22 mouse cellular contexts compared by ENCODE assay signal in genomic region chr4:83030097-83030496, GRCm38 (mm10). TPM values are rescaled to one million over a fixed set of nuclear protein-coding genes. Genes with fewer than 3 reads are reported as not detected.
A peak's percentile ranks its signal among the peaks of the same experiment; 100 is the strongest.
DNase-seq lines count a peak whose midpoint lies in the region; ATAC-seq lines count a peak whose summit lies in the region.
"Had no signal": no experiment of that assay in that cellular context is flagged by ENCODE, and none has a peak within 500 bp of the region (broad histone marks: within the 10 kb centered on the region; RNA-seq: fewer than 3 reads in every experiment).

No protein-coding gene starts in this region.

- no peak overlapping the region for H3K9ac ChIP-seq in kidney, embryonic 14.5 days (ENCODE audit: low read depth, low read length)
- H3K9ac ChIP-seq: embryonic facial prominence, embryonic 12.5 days; forebrain, embryonic 13.5 days; forebrain, embryonic 15.5 days; forebrain, postnatal 0 days had no signal

- 76% methylated on average over 6 of the region's 6 CpGs for WGBS in kidney, embryonic 14.5 days

- DNase-seq in frontal cortex, postnatal 25 days (ENCODE audit: low spot score in 2 of 2): no peak
- DNase-seq in left cerebral cortex, adult 11 months (ENCODE audit: low spot score): peak; percentile 4
- no peak for DNase-seq in left cerebral cortex, adult 8-10 months (ENCODE audit: low spot score in 2 of 2)
- DNase-seq in right cerebral cortex, adult 18-20 months: peak; percentile 9
- no peak for DNase-seq in right cerebral cortex, postnatal 10 days (ENCODE audit: low spot score in 2 of 2)
- DNase-seq in telencephalon, adult 2 months (ENCODE audit: low read depth, low spot score): peak; percentile 60
- DNase-seq: adrenal gland, adult 8-10 months; adrenal gland, postnatal 25 days; cerebellum, adult 11-12 months; cerebellum, adult 2 months; cerebellum, adult 9-10 months; cerebellum, postnatal 10 days; cerebellum, postnatal 25 days; forebrain, postnatal 0 days had no signal

- H3K27me3 ChIP-seq in kidney, embryonic 14.5 days (ENCODE audit: control insufficient read depth, insufficient read depth, low read length): no peaks in the 10 kb centered on the region
- H3K27me3 ChIP-seq: embryonic facial prominence, embryonic 12.5 days; forebrain, embryonic 13.5 days; forebrain, embryonic 15.5 days had no signal

- no peak overlapping the region for H3K4me2 ChIP-seq in kidney, embryonic 14.5 days (replicated peaks; ENCODE audit: low read depth, low read length)
- H3K4me2 ChIP-seq: embryonic facial prominence, embryonic 12.5 days; forebrain, embryonic 13.5 days; forebrain, embryonic 15.5 days had no signal

- no peaks in the 10 kb centered on the region for H3K36me3 ChIP-seq in kidney, embryonic 14.5 days (ENCODE audit: control insufficient read depth, insufficient read depth, low read length)
- H3K36me3 ChIP-seq: embryonic facial prominence, embryonic 12.5 days; forebrain, embryonic 15.5 days had no signal

- no peaks in the 10 kb centered on the region for H3K4me1 ChIP-seq in kidney, embryonic 14.5 days (ENCODE audit: control insufficient read depth, insufficient read depth, low read length)
- H3K4me1 ChIP-seq: embryonic facial prominence, embryonic 12.5 days; forebrain, embryonic 13.5 days; forebrain, embryonic 15.5 days had no signal

- no peak overlapping the region for H3K27ac ChIP-seq in kidney, embryonic 14.5 days (ENCODE audit: low read depth, low read length)
- H3K27ac ChIP-seq: embryonic facial prominence, embryonic 12.5 days; forebrain, embryonic 13.5 days; forebrain, embryonic 15.5 days had no signal

- no peaks in the 10 kb centered on the region for H3K9me3 ChIP-seq in kidney, embryonic 14.5 days (ENCODE audit: control insufficient read depth, low read length)
- H3K9me3 ChIP-seq: embryonic facial prominence, embryonic 10.5 days; embryonic facial prominence, embryonic 12.5 days; forebrain, embryonic 13.5 days; forebrain, embryonic 15.5 days had no signal

- H3K4me3 ChIP-seq in kidney, embryonic 14.5 days (ENCODE audit: low read length): no peak overlapping the region
- H3K4me3 ChIP-seq: embryonic facial prominence, embryonic 10.5 days; embryonic facial prominence, embryonic 12.5 days; forebrain, embryonic 13.5 days; forebrain, embryonic 15.5 days had no signal

- ATAC-seq in frontal cortex, adult (ENCODE audit: low TSS enrichment): peak; percentile 98
- ATAC-seq in kidney, embryonic 14.5 days (ENCODE audit: low FRiP score, low TSS enrichment): no peak
- ATAC-seq: forebrain, embryonic 13.5 days; forebrain, embryonic 15.5 days; forebrain, postnatal 0 days had no signal

RNA-seq across cellular contexts. Expression of gene Frem1, which starts 22.0 kb away (rescaled TPM):
- total RNA-seq in left cerebral cortex, adult 8-10 months (2022): 1 to 10 TPM; 2.0 to 2.6 (median 2.2) TPM
- polyA plus RNA-seq in kidney, embryonic 14.5 days (2014; fragmentation: Nextera tagmentation; extraction: Ambion mirVana): 24.3 and 42.3 TPM in 2 replicates
- total RNA-seq: MEL had no signal
- polyA plus RNA-seq: C2C12 had no signal

Comparison
In these comparisons a context has a peak if more than half of its experiments do, and no peak if none do; other contexts are left out.
1. DNase-seq: peak in left cerebral cortex, adult 11 months (single experiment), right cerebral cortex, adult 18-20 months (single experiment) and telencephalon, adult 2 months (single experiment); none in frontal cortex, postnatal 25 days (0 of 2), left cerebral cortex, adult 8-10 months (0 of 2) and right cerebral cortex, postnatal 10 days (0 of 2).